Mouse (Mus musculus) thymus, adult 2 months (tissue): ENCODE measurements around the gene Cpd. TPM values are rescaled to one million over a fixed set of nuclear protein-coding genes. Genes with fewer than 3 reads are reported as not detected.

ENCODE experiments used
- DNase-seq: peaks from one replicate; pipeline ENCODE4 v3.0.0; 2021
- H3K27ac ChIP-seq: fragments of 200-500 bp; 2 replicates; pipeline ENCODE4 v1.5.1; 2012; ENCODE audit warnings: low read length, control low read depth; ENCODE audit not compliant: control insufficient read depth, insufficient read depth
- H3K27me3 ChIP-seq: fragments of 200-500 bp; 2 replicates; pipeline ENCODE4 v1.6.1; 2012; ENCODE audit warnings: mild to moderate bottlenecking, low read length, moderate library complexity, mixed read lengths; ENCODE audit not compliant: control insufficient read depth, insufficient read depth
- H3K36me3 ChIP-seq: fragments of 200-500 bp; 2 replicates; pipeline ENCODE4 v1.6.1; 2012; ENCODE audit warnings: mild to moderate bottlenecking, low read length, moderate library complexity; ENCODE audit not compliant: control insufficient read depth, insufficient read depth
- H3K4me1 ChIP-seq: fragments of 200-500 bp; replicated peaks from 2 replicates; pipeline ENCODE4 v1.6.1; 2012; ENCODE audit warnings: low read length; ENCODE audit not compliant: control insufficient read depth, insufficient read depth
- H3K4me3 ChIP-seq: fragments of 200-500 bp; 2 replicates; pipeline ENCODE4 v1.5.1; 2012; ENCODE audit warnings: mild to moderate bottlenecking, low read length, control low read depth, moderate library complexity; ENCODE audit not compliant: control insufficient read depth, insufficient read depth
- CTCF ChIP-seq: fragments of 200-500 bp; IDR thresholded peaks from 2 replicates; pipeline ENCODE4 v1.5.1; 2012; ENCODE audit warnings: mild to moderate bottlenecking, control low read depth, low read length, moderate library complexity, borderline replicate concordance; ENCODE audit not compliant: control insufficient read depth, poor library complexity, insufficient read depth; ENCODE audit errors: extremely low read depth
- POLR2A ChIP-seq: fragments of 200-500 bp; IDR thresholded peaks from 2 replicates; pipeline ENCODE4 v1.6.1; 2012; ENCODE audit warnings: mild to moderate bottlenecking, low read length, control low read depth, moderate library complexity; ENCODE audit not compliant: control insufficient read depth, poor library complexity, insufficient read depth; ENCODE audit errors: extremely low read depth
- WGBS: fragments of 180-500 bp; shearing (Covaris S2); methylation state at CpG from one replicate; pipeline ENCODE4 v1.1.7; 2018; 5-methylcytosine and 5-hydroxymethylcytosine counted together
- polyA plus RNA-seq: library from polyadenylated mRNA; depleted of rRNA; stranded (reverse); fragments of >200 nt; gene quantifications from 2 replicates; pipeline ENCODE4 v1.2.3, GENCODE M21; 2012

The Cpd gene
- polyA plus RNA-seq, 1 experiment = 7.5 TPM

GRCm38 (mm10) chr11:76835868-76836267 lies 10.9 kb downstream of the Cpd start:
- no peak overlapping the region for H3K4me3 ChIP-seq
- 96% methylated on average over 5 of the region's 5 CpGs for WGBS
- no peaks in the 10 kb centered on the region for H3K4me1 ChIP-seq
- H3K27me3 ChIP-seq = no peaks in the 10 kb centered on the region
- TF ChIP-seq POLR2A (no peak), CTCF (no peak)
- no peak overlapping the region for H3K27ac ChIP-seq
- DNase-seq = no peak
- H3K36me3 ChIP-seq = no peaks in the 10 kb centered on the region

GRCm38 (mm10) chr11:76834665-76835064 lies 12.2 kb downstream of the Cpd start:
- no peaks in the 10 kb centered on the region for H3K27me3 ChIP-seq
- H3K36me3 ChIP-seq = no peaks in the 10 kb centered on the region
- TF ChIP-seq POLR2A (no peak), CTCF (no peak)
- WGBS = 94% methylated on average over 1 of the region's 1 CpGs
- no peaks in the 10 kb centered on the region for H3K4me1 ChIP-seq
- H3K27ac ChIP-seq = no peak overlapping the region
- H3K4me3 ChIP-seq = no peak overlapping the region
- DNase-seq = no peak

GRCm38 (mm10) chr11:76824885-76825265 lies 21.9 kb downstream of the Cpd start:
- H3K4me1 ChIP-seq = no peaks in the 10 kb centered on the region
- no peak for DNase-seq
- H3K36me3 ChIP-seq = no peaks in the 10 kb centered on the region
- TF ChIP-seq CTCF = no peak
- no peak for TF ChIP-seq POLR2A
- H3K27me3 ChIP-seq = no peaks in the 10 kb centered on the region
- no peak overlapping the region for H3K4me3 ChIP-seq
- WGBS = 94% methylated on average over 9 of the region's 9 CpGs
- H3K27ac ChIP-seq = no peak overlapping the region

GRCm38 (mm10) chr11:76824238-76824884 lies 22.5 kb downstream of the Cpd start:
- H3K36me3 ChIP-seq = no peaks in the 10 kb centered on the region
- no peak overlapping the region for H3K27ac ChIP-seq
- H3K4me3 ChIP-seq = no peak overlapping the region
- WGBS = 92% methylated on average over 7 of the region's 7 CpGs
- DNase-seq = no peak
- no peak for TF ChIP-seq POLR2A
- no peak for TF ChIP-seq CTCF
- no peaks in the 10 kb centered on the region for H3K4me1 ChIP-seq
- no peaks in the 10 kb centered on the region for H3K27me3 ChIP-seq

- no peak for DNase-seq
- Histone ChIP-seq H3K27ac (no peak overlapping the region), H3K4me1 (no peaks in the 10 kb centered on the region), H3K4me3 (no peak overlapping the region), H3K27me3 (no peaks in the 10 kb centered on the region), H3K36me3 (no peaks in the 10 kb centered on the region)
- TF ChIP-seq CTCF = no peak
- no peak for TF ChIP-seq POLR2A
- 96% methylated on average over 3 of the region's 3 CpGs for WGBS
These were observed 23.2 kb downstream of the Cpd start for GRCm38 (mm10) chr11:76823641-76824040.

GRCm38 (mm10) chr11:76821353-76821752 lies 25.5 kb downstream of the Cpd start:
- TF ChIP-seq POLR2A = no peak
- no peak for TF ChIP-seq CTCF
- DNase-seq = no peak

GRCm38 (mm10) chr11:76817664-76818063 lies 29.2 kb downstream of the Cpd start:
- Histone ChIP-seq H3K27ac (no peak overlapping the region), H3K4me3 (no peak overlapping the region), H3K27me3 (no peaks in the 10 kb centered on the region), H3K4me1 (no peaks in the 10 kb centered on the region), H3K36me3 (no peaks in the 10 kb centered on the region)
- DNase-seq = no peak
- WGBS = 88% methylated on average over 3 of the region's 3 CpGs
- no peak for TF ChIP-seq CTCF
- TF ChIP-seq POLR2A = no peak

More at GRCm38 (mm10) chr11:76821353-76821752, 25.5 kb downstream of the Cpd start:
- Histone ChIP-seq H3K27me3 (no peaks in the 10 kb centered on the region), H3K27ac (no peak overlapping the region), H3K4me3 (no peak overlapping the region), H3K4me1 (no peaks in the 10 kb centered on the region), H3K36me3 (no peaks in the 10 kb centered on the region)
- WGBS = 53% methylated on average over 3 of the region's 3 CpGs
